Mouse (Mus musculus) neural tube, embryonic 15.5 days (tissue): ENCODE measurements at regions not wholly inside any gene's neighbourhood (a gene's known extent, or its start where the extent isn't known, plus 50 kb on each side); places are given as distances from the start of the nearest gene placed in this dataset.

Source experiments
- ATAC-seq: fragments of 200-750 bp; cut with Nextera tagmentation; 2 replicates; pipeline ENCODE4 v1.8.0; 2017; ENCODE audit warnings: mild to moderate bottlenecking, moderate TSS enrichment, moderate library complexity; ENCODE audit not compliant: low FRiP score
- H3K27ac ChIP-seq: fragments of 300-500 bp; sonication (generic); replicated peaks from 2 replicates; pipeline ENCODE4 v1.5.1; 2015; ENCODE audit warnings: mild to moderate bottlenecking, inconsistent platforms
- H3K27me3 ChIP-seq: fragments of 300-500 bp; sonication (generic); replicated peaks from 2 replicates; pipeline ENCODE4 v1.6.1; 2015; ENCODE audit warnings: inconsistent platforms
- H3K36me3 ChIP-seq: fragments of 300-500 bp; sonication (generic); 2 replicates; pipeline ENCODE4 v1.6.1; 2015; ENCODE audit warnings: inconsistent platforms
- H3K4me1 ChIP-seq: fragments of 300-500 bp; sonication (generic); 2 replicates; pipeline ENCODE4 v1.6.1; 2015; ENCODE audit warnings: inconsistent platforms
- H3K4me2 ChIP-seq: fragments of 300-500 bp; sonication (generic); 2 replicates; pipeline ENCODE4 v1.6.1; 2015; ENCODE audit warnings: inconsistent platforms, mild to moderate bottlenecking, moderate library complexity
- H3K4me3 ChIP-seq: fragments of 300-500 bp; sonication (generic); replicated peaks from 2 replicates; pipeline ENCODE4 v1.5.1; 2015; ENCODE audit warnings: mild to moderate bottlenecking, inconsistent platforms
- H3K9ac ChIP-seq: fragments of 300-500 bp; sonication (generic); replicated peaks from 2 replicates; pipeline ENCODE4 v1.6.1; 2015; ENCODE audit warnings: mild to moderate bottlenecking, inconsistent platforms
- H3K9me3 ChIP-seq: fragments of 300-500 bp; sonication (generic); replicated peaks from 2 replicates; pipeline ENCODE4 v1.6.1; 2016; ENCODE audit warnings: inconsistent platforms
- WGBS: fragments of 180-500 bp; shearing (Covaris S2); methylation state at CpG from one replicate; pipeline ENCODE4 v1.1.7; 2015; ENCODE audit warnings: mixed read lengths; 5-methylcytosine and 5-hydroxymethylcytosine counted together

DNA sequence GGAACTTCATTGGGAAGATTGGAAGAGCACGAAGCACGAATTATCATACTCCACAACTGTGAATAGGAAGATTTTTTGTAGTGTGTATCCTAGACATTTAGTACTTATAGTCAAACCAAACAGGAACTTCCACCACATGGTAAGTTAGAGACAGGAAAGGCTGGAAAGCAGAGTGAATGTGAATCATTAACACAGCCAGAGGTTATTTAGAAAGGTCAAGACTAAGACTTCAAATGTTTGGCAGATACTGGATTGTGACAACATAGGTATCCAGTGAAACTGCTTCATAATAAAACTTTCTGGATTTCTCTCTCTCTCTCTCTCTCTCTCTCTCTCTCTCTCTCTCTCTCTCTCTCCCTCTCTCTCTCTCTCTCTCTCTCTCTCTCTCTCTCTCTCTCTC lies 246.4 kb upstream of the Tet2 start:
- H3K9ac ChIP-seq, result no peak overlapping the region
- H3K27ac ChIP-seq, result no peak overlapping the region
- WGBS, result 90% methylated on average over 2 of the region's 2 CpGs
- no peak overlapping the region for H3K4me2 ChIP-seq
- H3K4me3 ChIP-seq, result no peak overlapping the region
- no peaks in the 10 kb centered on the region for H3K9me3 ChIP-seq
- no peaks in the 10 kb centered on the region for H3K36me3 ChIP-seq
- H3K27me3 ChIP-seq, result no peaks in the 10 kb centered on the region
- no peaks in the 10 kb centered on the region for H3K4me1 ChIP-seq
- no peak for ATAC-seq

DNA sequence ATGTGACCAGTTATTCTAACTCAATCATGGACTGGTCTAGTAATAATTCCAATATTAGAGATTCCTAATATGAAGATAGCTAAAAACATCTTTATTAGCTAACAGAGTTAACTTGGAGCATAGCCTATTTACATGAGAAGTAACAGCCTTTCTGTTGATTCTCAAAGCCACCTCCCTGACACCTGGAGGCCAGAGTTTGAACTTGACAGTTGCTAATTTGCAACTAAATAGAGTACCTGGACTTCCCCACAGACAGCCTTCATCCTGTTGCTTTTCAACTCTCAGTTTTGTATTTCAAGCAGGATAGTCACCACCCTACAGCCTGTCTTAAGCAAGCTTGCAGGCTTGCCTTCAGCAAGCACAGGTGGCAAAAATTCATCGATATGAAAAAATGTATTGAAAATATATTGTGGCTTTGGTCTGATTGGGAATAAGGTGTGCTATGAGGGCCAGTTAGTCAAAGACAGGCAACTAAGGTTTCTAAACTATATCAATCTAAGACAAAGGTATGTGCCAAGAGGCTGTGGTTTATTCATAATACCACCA lies 264.1 kb upstream of the Tet2 start:
- no peaks in the 10 kb centered on the region for H3K4me1 ChIP-seq
- H3K9ac ChIP-seq, result no peak overlapping the region
- H3K27ac ChIP-seq, result no peak overlapping the region
- H3K9me3 ChIP-seq, result no peaks in the 10 kb centered on the region
- no peak overlapping the region for H3K4me2 ChIP-seq
- no peak overlapping the region for H3K4me3 ChIP-seq
- H3K27me3 ChIP-seq, result no peaks in the 10 kb centered on the region
- WGBS, result 92% methylated on average over 1 of the region's 1 CpGs
- H3K36me3 ChIP-seq, result no peaks in the 10 kb centered on the region
- no peak for ATAC-seq

DNA sequence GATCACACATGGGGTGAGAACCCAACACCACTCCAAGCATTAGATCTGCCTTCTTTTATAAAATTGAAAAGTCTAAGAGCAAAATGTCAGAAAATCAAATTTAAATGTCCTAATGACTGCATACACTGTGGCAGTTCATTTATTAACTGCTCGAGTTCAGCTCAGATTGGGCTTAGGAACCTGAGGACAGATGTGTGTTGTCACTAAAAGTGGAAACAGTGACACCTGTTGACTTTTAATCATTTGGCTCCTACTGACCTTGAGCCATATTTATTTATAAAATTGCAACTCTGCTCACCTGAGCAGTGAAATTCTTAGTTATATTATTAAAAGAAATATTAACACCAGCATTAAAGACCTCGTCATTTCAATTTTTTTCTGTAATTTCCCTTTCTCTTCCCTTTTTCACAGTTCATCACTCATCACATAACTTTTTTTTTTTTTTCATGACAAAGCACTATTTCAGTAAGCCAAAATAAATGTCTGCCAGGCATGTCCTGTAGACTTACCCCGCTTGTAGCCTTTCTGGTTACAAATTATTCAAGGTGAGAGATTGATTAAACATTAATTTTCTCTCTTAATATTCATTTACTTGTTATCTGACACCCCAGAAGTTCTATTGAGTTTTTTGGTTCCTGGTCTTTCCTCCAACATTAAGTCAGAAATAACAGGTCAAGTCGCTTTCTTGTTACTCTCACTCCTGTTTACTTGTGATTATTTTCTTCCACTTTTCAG lies 274.2 kb upstream of the Tet2 start:
- Histone ChIP-seq H3K4me2 (no peak overlapping the region), H3K9me3 (no peaks in the 10 kb centered on the region), H3K9ac (no peak overlapping the region), H3K36me3 (no peaks in the 10 kb centered on the region), H3K4me1 (no peaks in the 10 kb centered on the region), H3K27ac (no peak overlapping the region), H3K27me3 (no peaks in the 10 kb centered on the region), H3K4me3 (no peak overlapping the region)
- ATAC-seq, result no peak
- 87% methylated on average over 4 of the region's 4 CpGs for WGBS

DNA sequence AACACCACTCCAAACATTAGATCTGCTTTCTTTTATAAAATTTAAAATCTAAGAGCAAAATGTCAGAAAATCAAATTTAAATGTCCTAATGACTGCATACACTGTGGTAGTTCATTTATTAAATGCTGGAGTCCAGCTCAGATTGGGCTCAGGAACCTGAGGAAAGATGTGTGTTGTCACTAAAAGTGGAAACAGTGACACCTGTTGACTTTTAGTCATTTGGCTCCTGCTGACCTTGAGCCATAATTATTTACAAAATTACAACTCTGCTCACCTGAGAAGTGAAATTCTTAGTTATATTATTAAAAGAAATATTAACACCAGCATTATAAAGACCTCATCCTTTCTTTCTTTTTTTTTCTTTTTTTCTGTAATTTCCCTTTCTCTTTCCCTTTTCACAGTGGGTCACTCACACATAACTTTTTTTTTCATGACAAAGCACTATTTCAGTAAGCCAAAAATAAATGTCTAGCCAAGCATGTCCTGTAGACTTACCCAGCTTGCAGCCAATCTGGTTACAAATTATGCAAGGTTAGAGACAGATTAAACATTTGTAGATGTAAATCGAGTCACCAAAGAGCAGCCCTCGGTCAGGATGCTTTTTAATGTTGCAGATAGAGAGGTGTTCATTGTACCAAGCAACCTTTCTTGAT lies 288.9 kb upstream of the Tet2 start:
- Histone ChIP-seq H3K4me1 (no peaks in the 10 kb centered on the region), H3K9ac (no peak overlapping the region), H3K4me2 (no peak overlapping the region), H3K9me3 (no peaks in the 10 kb centered on the region), H3K36me3 (no peaks in the 10 kb centered on the region), H3K4me3 (no peak overlapping the region), H3K27ac (no peak overlapping the region), H3K27me3 (no peaks in the 10 kb centered on the region)
- ATAC-seq, result no peak
- WGBS, result 92% methylated on average over 2 of the region's 2 CpGs

DNA sequence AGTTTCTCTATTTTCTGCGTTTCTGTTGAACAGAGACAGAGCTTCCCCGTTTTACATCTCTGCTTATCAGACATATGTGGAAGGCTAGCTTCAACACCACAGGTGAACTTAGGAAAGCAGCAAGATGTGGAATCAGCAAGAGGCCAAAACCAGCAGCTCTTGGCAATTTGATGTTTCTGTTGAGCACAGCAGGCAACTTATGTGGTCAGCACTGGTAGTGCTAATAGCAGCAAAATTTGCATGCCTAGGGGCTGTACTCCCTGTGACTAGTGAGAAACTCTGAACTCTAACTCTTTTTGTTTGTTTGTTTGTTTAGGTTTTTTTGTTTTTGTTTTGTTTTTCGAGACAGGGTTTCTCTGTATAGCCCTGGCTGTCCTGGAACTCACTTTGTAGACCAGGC lies 289.5 kb upstream of the Tet2 start:
- no peak for ATAC-seq
- no peaks in the 10 kb centered on the region for H3K4me1 ChIP-seq
- 89% methylated on average over 3 of the region's 3 CpGs for WGBS

DNA sequence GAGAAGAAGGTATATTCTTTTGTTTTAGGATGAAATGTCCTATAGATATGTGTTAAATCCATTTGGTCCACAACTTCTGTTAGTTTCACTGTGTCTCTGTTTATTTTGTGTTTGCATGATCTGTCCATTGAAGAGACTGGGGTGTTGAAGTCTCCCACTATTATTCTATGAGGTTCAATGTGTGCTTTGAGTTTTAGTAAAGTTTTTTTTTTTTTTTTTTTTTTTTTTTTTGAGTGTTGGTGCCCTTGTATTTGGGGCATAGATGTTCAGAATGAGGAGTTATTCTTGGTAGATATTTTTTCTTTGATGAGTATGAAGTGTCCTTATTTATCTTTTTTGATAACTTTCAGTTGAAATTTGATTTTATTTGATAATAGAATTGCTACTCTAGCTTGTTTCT lies 301.4 kb upstream of the Tet2 start:
- Histone ChIP-seq H3K4me1 (no peaks in the 10 kb centered on the region), H3K4me2 (no peak overlapping the region), H3K27me3 (no peaks in the 10 kb centered on the region), H3K9me3 (no peaks in the 10 kb centered on the region), H3K27ac (no peak overlapping the region), H3K36me3 (no peaks in the 10 kb centered on the region), H3K9ac (no peak overlapping the region), H3K4me3 (no peak overlapping the region)
- ATAC-seq, result no peak

More for the DNA sequence above, 289.5 kb upstream of the Tet2 start:
- no peaks in the 10 kb centered on the region for H3K9me3 ChIP-seq
- no peak overlapping the region for H3K9ac ChIP-seq
- no peak overlapping the region for H3K27ac ChIP-seq
- H3K36me3 ChIP-seq, result no peaks in the 10 kb centered on the region
- no peak overlapping the region for H3K4me3 ChIP-seq
- no peak overlapping the region for H3K4me2 ChIP-seq
- no peaks in the 10 kb centered on the region for H3K27me3 ChIP-seq

DNA sequence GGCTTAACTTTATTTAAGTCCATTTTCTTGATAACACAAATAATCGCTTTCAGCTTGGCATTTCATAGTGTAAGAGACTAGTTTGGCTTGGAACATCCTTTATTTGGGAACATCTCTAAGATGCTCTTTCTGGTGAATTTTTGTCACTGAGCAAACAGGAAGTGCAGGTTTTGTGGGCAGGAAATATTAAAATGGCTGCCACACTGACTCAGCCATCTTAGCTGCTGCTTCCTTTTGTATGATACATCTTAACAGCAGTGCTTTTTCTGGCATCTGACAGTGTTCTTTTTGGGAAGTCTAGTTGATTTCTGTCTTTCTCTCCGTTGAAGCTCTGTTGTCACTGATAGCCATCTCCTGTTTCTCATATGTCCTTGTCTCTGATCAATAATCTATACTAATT lies 329.4 kb upstream of the Tet2 start:
- no peak overlapping the region for H3K9ac ChIP-seq
- H3K4me3 ChIP-seq, result no peak overlapping the region
- H3K27me3 ChIP-seq, result no peaks in the 10 kb centered on the region
- no peak overlapping the region for H3K4me2 ChIP-seq
- no peak for ATAC-seq
- no peaks in the 10 kb centered on the region for H3K9me3 ChIP-seq
- no peaks in the 10 kb centered on the region for H3K36me3 ChIP-seq
- no peak overlapping the region for H3K27ac ChIP-seq
- H3K4me1 ChIP-seq, result peaks cover 11% of the 10 kb centered on the region
- 85% methylated on average over 2 of the region's 2 CpGs for WGBS

DNA sequence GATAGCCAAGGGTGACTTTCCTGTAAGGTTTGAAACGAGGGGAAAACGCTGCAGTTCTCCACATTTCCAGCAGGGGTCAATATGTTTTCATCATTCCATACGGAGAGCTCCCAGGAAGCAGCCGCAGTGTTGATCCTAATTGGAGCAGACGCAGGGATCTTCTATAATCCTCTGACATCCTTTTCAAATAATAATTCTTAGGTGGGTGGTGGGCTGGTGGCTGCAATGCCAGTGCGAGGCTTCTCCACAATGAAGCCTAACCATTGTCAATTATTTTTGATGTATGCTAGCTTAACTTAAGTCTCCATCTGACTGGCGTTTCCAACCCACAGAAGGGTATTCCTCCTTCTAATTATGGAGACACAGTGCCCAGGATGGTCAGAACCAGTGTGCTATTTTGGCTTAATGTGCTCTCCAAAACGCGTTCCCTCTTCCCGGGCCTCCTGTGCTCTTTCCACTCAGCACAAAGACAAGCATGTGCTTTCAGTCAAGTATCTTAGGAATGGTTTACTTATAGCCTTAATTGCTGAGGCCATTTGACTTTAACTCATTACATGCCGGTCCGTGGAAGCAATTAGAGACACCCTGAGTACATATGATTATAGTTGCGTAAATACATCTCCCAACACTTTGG lies 331.6 kb upstream of the Tet2 start:
- Histone ChIP-seq H3K4me1 (peaks cover 11% of the 10 kb centered on the region), H3K36me3 (no peaks in the 10 kb centered on the region), H3K9ac (peak overlapping the region; percentile 11; the same call in 1 of the 2 replicates), H3K9me3 (no peaks in the 10 kb centered on the region), H3K27me3 (no peaks in the 10 kb centered on the region), H3K27ac (peak overlapping the region; percentile 76), H3K4me3 (peak overlapping the region; percentile 24), H3K4me2 (peak overlapping the region; percentile 55)
- ATAC-seq, result peak; percentile 93
- 5% methylated on average over 13 of the region's 13 CpGs for WGBS

DNA sequence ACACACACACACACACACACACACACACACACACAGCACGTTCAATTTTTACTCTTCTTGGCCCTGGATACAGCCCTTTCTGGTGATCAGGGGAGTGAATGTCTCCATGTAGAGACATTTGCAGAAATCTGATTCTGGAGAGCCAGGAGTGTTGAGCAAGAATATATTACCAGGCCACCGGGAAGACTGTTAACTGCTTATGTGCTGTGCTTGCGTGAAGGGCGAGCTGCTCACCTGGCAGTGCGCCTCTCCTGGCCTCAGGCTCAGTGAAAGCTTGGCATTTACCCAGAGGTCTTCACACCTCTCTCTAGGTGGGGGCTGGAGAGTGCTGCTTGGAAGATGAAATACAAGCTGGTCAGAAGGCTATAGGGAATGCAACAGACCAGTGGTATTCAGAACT lies 332.4 kb upstream of the Tet2 start:
- Histone ChIP-seq H3K4me3 (0 out of 2 replicates have a peak overlapping the region, but pooled peaks have one; percentile 24), H3K4me2 (peak overlapping the region; percentile 55)
- 34% methylated on average over 5 of the region's 5 CpGs for WGBS

DNA sequence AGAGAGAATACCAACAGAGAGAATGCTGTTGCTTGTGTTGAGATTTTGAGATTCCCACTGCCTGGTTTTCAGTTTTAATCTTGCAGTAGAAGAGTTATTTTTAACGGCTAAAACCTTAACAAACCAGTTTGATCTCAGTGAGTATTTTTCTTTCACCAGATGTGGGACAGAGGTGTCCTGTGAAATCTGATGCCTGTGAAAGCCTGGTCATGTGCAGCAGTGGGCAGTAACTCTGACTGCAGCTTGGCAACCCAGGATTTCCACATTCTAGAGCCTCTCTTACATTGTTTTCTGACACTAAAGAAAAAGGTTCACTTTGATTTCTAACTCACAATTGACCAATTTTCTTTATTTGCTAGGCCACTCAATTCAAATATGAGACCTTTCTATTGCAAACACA lies 335.7 kb upstream of the Tet2 start:
- H3K9me3 ChIP-seq, result no peaks in the 10 kb centered on the region
- H3K4me3 ChIP-seq, result no peak overlapping the region
- no peaks in the 10 kb centered on the region for H3K36me3 ChIP-seq
- no peak for ATAC-seq
- no peaks in the 10 kb centered on the region for H3K27me3 ChIP-seq
- 55% methylated on average over 1 of the region's 1 CpGs for WGBS
- peaks cover 11% of the 10 kb centered on the region for H3K4me1 ChIP-seq
- no peak overlapping the region for H3K9ac ChIP-seq
- no peak overlapping the region for H3K27ac ChIP-seq
- no peak overlapping the region for H3K4me2 ChIP-seq

More for the DNA sequence above, 332.4 kb upstream of the Tet2 start:
- Histone ChIP-seq H3K27ac (peak overlapping the region; percentile 76), H3K4me1 (peaks cover 11% of the 10 kb centered on the region), H3K9me3 (no peaks in the 10 kb centered on the region), H3K27me3 (no peaks in the 10 kb centered on the region), H3K9ac (no peak overlapping the region), H3K36me3 (no peaks in the 10 kb centered on the region)
- ATAC-seq, result peak; percentile 70

DNA sequence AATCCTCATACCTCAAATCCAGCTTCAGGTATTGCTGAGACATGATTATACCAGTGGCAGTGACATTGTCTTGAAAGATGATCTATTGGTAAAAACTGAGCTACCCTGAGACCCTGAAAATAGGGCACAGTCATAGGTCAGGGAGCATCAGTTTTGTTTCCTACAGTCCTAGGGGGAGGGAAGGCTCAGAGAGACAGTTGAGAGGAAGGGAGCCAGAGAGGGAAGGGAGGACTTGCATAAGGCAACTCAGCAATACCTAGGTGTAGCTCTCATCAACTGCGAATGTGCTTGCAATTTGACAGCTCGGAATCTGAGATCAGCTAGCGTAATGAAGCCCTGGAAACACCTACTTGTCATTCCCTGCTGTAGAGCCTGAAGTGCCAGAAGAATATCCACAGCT lies 334.4 kb upstream of the Cxxc4 start:
- no peak overlapping the region for H3K27ac ChIP-seq
- no peaks in the 10 kb centered on the region for H3K27me3 ChIP-seq
- no peaks in the 10 kb centered on the region for H3K9me3 ChIP-seq
- H3K4me3 ChIP-seq, result no peak overlapping the region
- no peak overlapping the region for H3K4me2 ChIP-seq
- ATAC-seq, result no peak
- WGBS, result 88% methylated on average over 3 of the region's 3 CpGs
- H3K36me3 ChIP-seq, result no peaks in the 10 kb centered on the region
- no peaks in the 10 kb centered on the region for H3K4me1 ChIP-seq
- H3K9ac ChIP-seq, result no peak overlapping the region

DNA sequence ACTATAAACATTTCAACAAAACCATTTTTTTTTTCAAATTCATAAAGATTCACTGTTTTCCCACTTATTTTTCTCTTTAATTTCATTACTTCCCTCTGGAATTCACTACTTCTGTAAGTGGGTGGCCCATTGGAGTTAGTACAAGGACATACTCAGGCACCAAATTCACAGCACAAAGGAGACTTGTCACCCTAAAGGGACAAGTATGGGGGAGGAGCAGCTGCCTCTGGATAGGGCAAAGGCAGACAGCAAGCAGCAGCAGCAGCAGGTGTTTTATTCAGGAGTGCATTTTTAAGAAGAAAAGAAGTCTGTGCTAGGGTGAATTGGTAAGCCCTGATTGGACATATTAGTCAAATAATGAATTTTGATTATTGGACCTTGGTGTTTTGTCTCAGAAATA lies 314.1 kb upstream of the Cxxc4 start:
- Histone ChIP-seq H3K27me3 (no peaks in the 10 kb centered on the region), H3K4me1 (no peaks in the 10 kb centered on the region), H3K9ac (no peak overlapping the region), H3K36me3 (no peaks in the 10 kb centered on the region), H3K4me2 (no peak overlapping the region), H3K9me3 (no peaks in the 10 kb centered on the region), H3K27ac (no peak overlapping the region), H3K4me3 (no peak overlapping the region)
- no peak for ATAC-seq
